Mouse (Mus musculus) heart, embryonic 10.5 days (tissue): ENCODE measurements at regions not wholly inside any gene's neighbourhood (a gene's known extent, or its start where the extent isn't known, plus 50 kb on each side); places are given as distances from the start of the nearest gene placed in this dataset.

Experiments
- DNase-seq: peaks from one replicate; pipeline ENCODE4 v3.0.0-alpha.2; 2017; ENCODE audit warnings: low spot score
- H3K27ac ChIP-seq: fragments of 300-500 bp; sonication (generic); 2 replicates; pipeline ENCODE4 v1.5.1; 2016; ENCODE audit warnings: mild to moderate bottlenecking
- H3K27me3 ChIP-seq: fragments of 300-500 bp; sonication (generic); 2 replicates; pipeline ENCODE4 v1.6.1; 2016; ENCODE audit warnings: mild to moderate bottlenecking; ENCODE audit not compliant: poor library complexity, insufficient read depth, severe bottlenecking
- H3K36me3 ChIP-seq: fragments of 300-500 bp; sonication (generic); 2 replicates; pipeline ENCODE4 v1.6.1; 2016; ENCODE audit warnings: mild to moderate bottlenecking, moderate library complexity
- H3K4me1 ChIP-seq: fragments of 300-500 bp; sonication (generic); 2 replicates; pipeline ENCODE4 v1.6.1; 2016; ENCODE audit warnings: mild to moderate bottlenecking
- H3K4me3 ChIP-seq: fragments of 300-500 bp; sonication (generic); 2 replicates; pipeline ENCODE4 v1.5.1; 2016; ENCODE audit warnings: mild to moderate bottlenecking, moderate library complexity
- H3K9me3 ChIP-seq: fragments of 300-500 bp; sonication (generic); 2 replicates; pipeline ENCODE4 v1.6.1; 2016; ENCODE audit warnings: mild to moderate bottlenecking, moderate library complexity
- WGBS: fragments of 180-500 bp; shearing (Covaris S2); methylation state at CpG from one replicate; pipeline ENCODE4 v1.1.7; 2016; 5-methylcytosine and 5-hydroxymethylcytosine counted together

DNA sequence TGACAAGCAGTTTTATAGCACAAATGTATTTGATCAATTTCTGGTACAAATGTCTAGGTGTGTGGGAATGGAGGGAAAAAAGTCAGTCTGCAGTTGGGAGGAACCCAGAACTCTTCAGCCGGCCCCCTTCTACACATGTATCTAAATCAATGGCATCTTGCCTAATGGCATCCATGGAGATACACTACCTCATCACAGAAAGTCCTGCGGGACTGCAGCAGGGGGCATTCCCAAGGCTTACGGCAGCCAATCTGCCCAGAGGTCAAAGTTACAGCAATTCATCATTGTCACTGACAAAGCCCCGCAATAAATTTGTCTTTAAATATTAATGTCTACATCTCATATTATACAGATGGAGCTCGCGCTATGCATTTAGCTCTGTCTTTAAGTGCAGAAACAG, 135.7 kb upstream of the Arhgap5 start:
- 79% methylated on average over 6 of the region's 6 CpGs for WGBS
- DNase-seq, result no peak

DNA sequence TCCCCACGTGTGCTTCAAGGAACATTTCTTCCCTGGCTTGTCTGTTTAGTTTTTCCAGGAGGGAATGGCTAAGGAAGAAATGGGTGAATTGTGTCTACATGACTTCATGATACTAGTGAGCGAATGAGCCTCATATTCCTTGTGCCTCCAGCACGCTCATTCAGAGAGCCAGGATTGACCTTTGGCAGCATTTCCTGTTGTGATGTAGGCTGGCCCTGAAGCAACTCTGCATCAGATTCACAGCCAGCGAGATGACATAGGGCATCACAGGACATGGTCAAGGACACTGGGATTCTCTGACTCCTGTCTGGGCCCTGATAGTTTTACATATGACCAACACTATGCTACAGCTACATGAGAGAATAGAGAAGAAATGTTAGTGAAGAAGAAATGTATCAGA, 135.3 kb upstream of the Arhgap5 start:
- Histone ChIP-seq H3K4me3 (no peak overlapping the region), H3K27ac (no peak overlapping the region), H3K27me3 (no peaks in the 10 kb centered on the region), H3K4me1 (no peaks in the 10 kb centered on the region), H3K36me3 (no peaks in the 10 kb centered on the region), H3K9me3 (no peaks in the 10 kb centered on the region)
- DNase-seq, result no peak
- WGBS, result 70% methylated on average over 4 of the region's 4 CpGs

More for the DNA sequence above, 135.7 kb upstream of the Arhgap5 start:
- no peaks in the 10 kb centered on the region for H3K9me3 ChIP-seq
- H3K4me1 ChIP-seq, result no peaks in the 10 kb centered on the region
- H3K27me3 ChIP-seq, result no peaks in the 10 kb centered on the region
- H3K36me3 ChIP-seq, result no peaks in the 10 kb centered on the region
- no peak overlapping the region for H3K4me3 ChIP-seq
- no peak overlapping the region for H3K27ac ChIP-seq

DNA sequence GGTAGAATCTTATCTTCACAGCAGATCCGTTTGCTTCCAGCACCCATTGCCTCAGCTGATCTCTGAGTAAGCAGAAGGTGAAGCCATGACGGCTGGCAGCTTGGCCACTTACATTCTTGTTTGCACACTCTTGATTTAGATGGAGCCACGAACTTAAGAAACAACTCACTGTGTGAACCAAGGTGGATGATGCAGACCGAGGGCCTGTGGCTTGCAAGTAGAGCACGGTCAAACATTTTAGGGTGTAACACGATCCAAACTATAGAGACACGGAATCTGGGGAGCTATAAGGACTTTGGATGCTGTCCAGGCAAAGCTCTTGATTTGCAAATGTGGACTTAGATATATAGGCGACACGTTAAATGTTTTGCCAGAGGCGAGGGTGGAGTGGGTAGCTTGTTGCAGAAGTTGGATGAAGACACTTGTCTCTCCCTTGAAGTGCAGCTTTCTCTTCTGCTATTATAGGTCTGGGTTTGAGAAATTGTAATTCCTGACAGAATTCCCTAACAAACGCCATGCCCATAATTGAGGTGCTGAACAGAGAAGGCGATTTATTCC, 133.5 kb upstream of the Arhgap5 start:
- no peak overlapping the region for H3K4me3 ChIP-seq
- no peaks in the 10 kb centered on the region for H3K36me3 ChIP-seq
- no peaks in the 10 kb centered on the region for H3K9me3 ChIP-seq
- H3K4me1 ChIP-seq, result no peaks in the 10 kb centered on the region
- 82% methylated on average over 12 of the region's 12 CpGs for WGBS
- no peaks in the 10 kb centered on the region for H3K27me3 ChIP-seq
- DNase-seq, result no peak
- H3K27ac ChIP-seq, result no peak overlapping the region

DNA sequence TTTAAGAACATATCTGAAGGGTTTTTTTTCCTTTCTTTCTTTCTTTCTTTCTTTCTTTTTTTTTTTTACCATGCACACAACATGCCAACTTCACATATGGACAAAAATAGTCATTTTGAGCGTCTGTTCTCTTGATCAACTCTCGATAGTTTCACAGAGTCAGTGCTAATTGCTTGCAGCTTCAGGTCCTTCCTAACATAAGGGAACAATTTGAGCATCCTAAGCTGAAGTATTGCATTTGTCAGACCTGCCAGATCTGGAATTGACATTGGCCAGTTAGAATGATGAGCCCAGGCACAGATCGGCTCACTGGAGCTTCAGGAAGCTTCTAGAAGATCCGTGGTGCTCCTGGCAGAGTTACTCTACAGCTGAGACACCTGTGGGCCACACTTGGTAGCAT, 128.7 kb upstream of the Arhgap5 start:
- DNase-seq, result no peak
- no peak overlapping the region for H3K4me3 ChIP-seq
- H3K27ac ChIP-seq, result no peak overlapping the region
- no peaks in the 10 kb centered on the region for H3K4me1 ChIP-seq
- 79% methylated on average over 4 of the region's 4 CpGs for WGBS
- no peaks in the 10 kb centered on the region for H3K36me3 ChIP-seq
- H3K27me3 ChIP-seq, result no peaks in the 10 kb centered on the region
- no peaks in the 10 kb centered on the region for H3K9me3 ChIP-seq

DNA sequence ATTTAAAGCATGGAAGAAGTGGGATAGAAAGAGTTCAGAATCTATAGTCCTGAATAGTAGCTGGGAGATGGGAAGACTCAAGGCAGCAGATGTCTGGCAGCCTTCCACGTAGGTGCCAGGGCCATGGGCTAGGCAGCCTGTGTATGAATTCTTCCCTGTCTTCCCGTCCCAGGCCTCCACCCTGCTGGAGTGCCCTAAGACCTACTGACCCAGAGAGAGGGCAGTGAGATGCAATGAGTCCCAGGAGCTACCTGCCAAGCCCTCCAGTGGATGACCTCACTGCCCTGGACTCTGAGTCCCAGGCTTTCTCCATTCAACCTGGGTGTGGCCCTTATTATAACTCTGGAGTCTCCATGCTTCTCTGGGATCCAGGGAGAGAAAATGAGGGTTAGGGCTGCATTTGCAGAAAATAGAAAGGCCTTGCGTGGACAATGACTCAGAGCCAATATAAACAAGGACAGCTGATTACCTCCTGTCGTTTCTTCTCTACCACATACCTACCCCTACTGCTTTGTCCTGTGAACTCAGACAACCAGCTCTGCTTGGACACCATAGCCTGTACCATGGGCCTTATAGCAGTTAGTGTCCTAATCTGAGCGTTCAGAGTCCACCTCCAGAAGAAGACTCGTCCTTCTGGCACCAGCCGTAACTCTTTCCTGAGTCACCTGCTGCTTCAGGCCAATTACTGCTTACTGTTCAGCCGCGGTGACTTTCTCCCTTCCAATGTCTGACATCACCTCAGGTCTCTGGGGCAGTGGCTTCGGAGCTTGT, 126.9 kb upstream of the Arhgap5 start:
- 78% methylated on average over 10 of the region's 10 CpGs for WGBS
- no peak for DNase-seq
- Histone ChIP-seq H3K4me3 (no peak overlapping the region), H3K36me3 (no peaks in the 10 kb centered on the region), H3K9me3 (no peaks in the 10 kb centered on the region), H3K27ac (no peak overlapping the region), H3K4me1 (peaks cover 6% of the 10 kb centered on the region), H3K27me3 (no peaks in the 10 kb centered on the region)

DNA sequence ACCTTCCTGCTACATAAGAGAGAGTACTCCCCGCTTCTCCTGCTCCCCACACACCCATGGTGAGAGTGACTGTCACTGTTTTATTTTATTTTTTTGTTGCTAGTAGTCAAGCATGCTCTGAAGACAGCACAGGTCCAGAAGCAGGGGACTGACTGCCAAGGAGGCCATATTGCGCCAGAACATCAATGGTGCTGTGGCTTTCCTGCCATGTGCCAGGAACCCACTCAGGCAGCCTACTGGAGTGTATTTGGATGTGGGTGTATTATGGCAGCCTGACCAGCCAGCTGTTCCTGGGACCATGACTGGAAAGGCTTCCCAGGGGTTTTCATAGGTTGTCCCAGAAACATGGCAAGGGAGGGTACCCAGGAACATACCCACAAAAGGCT, 126.3 kb upstream of the Arhgap5 start:
- Histone ChIP-seq H3K36me3 (no peaks in the 10 kb centered on the region), H3K27ac (no peak overlapping the region), H3K4me3 (no peak overlapping the region), H3K4me1 (peaks cover 12% of the 10 kb centered on the region), H3K27me3 (no peaks in the 10 kb centered on the region), H3K9me3 (no peaks in the 10 kb centered on the region)
- no peak for DNase-seq
- 90% methylated on average over 2 of the region's 2 CpGs for WGBS

DNA sequence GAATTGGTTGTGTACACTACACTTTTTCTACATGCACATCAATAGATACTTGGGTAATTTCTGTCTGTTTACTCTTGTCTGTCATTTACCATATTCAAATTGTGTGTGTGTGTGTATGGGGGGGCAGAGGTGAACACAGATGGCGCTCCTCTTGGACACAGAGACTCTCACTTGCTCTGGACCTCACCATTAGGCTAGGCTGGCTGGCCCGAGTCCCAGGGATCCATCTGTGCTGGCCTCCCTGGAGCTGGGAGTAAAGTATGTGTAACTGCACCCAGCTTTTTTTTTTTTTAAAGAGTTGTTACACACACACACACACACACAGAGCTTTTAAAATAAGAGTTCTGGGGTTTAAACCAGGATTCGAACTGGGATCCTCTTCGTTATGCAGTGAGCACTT, 124.5 kb upstream of the Arhgap5 start:
- H3K27ac ChIP-seq, result no peak overlapping the region
- DNase-seq, result no peak
- H3K9me3 ChIP-seq, result no peaks in the 10 kb centered on the region
- 89% methylated on average over 4 of the region's 4 CpGs for WGBS
- H3K36me3 ChIP-seq, result no peaks in the 10 kb centered on the region
- H3K4me1 ChIP-seq, result peaks cover 20% of the 10 kb centered on the region
- no peak overlapping the region for H3K4me3 ChIP-seq
- no peaks in the 10 kb centered on the region for H3K27me3 ChIP-seq

DNA sequence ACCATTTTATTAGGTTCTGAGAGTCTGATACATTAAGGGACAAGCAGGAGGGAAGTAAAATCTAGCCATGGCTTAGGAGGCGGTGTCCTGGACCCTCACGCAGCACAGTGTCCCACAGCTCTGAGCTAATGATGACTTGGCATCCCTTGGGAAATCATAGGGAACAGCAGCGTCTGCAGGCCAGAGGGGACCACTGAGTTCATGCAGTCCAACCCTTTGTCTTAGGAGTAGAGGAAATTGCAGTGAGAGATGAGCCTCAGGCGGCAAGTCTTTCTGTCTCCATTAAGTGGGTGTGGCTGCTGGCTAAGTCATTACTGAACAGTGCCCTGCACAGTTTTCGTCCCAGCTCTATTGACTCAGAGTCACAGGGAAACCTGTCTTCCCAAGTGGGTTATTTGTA, 123.8 kb upstream of the Arhgap5 start:
- Histone ChIP-seq H3K4me3 (no peak overlapping the region), H3K36me3 (no peaks in the 10 kb centered on the region), H3K4me1 (peaks cover 24% of the 10 kb centered on the region), H3K27ac (no peak overlapping the region), H3K27me3 (no peaks in the 10 kb centered on the region), H3K9me3 (no peaks in the 10 kb centered on the region)
- DNase-seq, result no peak
- 76% methylated on average over 5 of the region's 5 CpGs for WGBS

DNA sequence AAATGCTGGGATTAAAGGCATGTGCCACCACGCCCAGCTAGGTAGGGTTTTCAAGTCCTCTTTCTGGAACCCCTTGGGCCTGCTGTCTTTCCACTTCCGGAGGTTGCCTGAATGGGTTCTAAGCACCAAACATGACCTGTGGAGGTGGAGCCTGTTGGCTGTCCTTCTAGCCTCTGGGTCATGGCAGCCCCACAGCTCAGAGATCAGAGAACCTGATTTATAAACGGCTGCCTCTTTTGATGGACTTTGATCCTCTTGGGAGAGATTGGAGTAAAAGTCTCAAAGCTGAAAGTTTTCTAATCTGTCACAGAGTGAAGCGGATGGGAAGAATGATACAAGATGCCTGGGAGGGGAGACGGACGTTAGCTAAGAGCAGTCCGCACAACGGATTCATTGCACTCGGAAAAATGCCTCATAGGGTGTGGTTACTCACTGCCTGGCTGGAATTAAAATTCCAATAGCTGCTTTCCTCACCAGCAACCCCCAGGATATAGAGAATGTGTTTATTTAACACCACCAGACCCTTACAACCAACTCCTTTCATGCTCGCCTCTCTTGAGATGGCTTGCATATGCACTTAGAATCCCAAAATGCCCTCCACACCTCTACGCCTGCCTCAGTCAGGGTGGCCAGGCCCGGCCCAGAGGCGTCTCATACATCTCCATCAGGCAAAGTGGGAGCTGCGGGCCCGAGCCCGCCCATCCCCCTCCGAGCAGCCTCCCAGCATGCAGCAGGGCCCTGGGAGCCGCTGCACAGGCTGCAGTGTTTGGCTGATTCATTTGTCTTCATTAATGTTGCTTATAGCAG, 122.4 kb upstream of the Arhgap5 start:
- WGBS, result 48% methylated on average over 18 of the region's 18 CpGs
- Histone ChIP-seq H3K36me3 (no peaks in the 10 kb centered on the region), H3K27ac (peak overlapping the region; percentile 75; the same call in 1 of the 2 replicates), H3K4me3 (no peak overlapping the region), H3K27me3 (no peaks in the 10 kb centered on the region), H3K9me3 (no peaks in the 10 kb centered on the region), H3K4me1 (peaks cover 24% of the 10 kb centered on the region)
- no peak for DNase-seq

DNA sequence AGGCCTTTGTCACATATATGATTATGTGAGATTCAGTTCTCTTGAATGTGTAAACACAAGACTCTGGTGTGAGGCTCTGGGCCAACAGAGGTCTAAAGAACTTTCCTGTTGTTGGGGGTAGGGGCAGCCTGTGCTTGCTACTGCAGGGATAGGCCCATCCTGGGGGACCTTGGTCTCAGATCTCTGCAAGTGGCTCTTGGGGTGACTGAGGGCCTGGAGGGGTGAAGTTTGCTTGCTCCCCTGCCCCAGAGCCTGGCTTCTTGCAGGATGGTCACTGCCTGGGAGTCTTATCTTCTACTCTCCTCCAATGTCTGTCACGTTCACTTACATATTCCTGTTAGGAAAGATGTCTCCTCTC, 121.8 kb upstream of the Arhgap5 start:
- H3K36me3 ChIP-seq, result no peaks in the 10 kb centered on the region

DNA sequence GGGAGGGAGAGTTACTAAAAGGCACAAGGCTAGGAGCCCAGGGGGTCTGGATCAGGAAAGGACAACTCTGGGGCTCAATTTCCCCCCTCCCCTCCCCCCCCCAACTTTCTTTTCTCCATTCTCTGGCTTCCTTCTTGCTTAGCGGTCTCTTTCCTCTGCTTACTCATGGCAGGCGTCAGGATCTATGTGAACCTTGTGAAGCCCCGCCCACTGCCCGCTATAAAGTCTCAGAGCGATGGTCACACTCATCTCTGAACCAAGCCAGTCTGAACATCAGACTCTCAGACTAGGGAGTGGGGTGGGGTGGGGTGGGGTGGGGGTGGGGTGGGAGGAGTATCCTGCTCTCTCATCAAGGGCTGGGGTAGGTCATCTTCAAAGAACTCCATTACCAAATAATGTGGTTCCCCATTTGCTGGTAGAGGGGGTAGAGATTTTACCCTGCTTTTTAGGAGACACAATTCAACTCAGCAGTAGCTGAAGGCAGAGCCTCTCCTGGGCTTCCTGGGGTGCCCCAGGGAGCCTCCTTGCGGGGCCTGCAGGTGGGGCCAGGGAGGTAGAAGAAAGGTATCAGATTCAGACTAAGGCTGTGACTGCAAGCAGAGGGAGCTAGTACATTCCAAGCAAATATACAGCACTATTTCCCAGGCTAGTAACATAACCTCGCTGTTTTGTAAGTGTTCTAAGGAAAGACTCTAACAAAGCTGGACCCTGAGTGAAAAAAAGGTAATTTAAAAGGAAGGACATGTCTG, 120.8 kb upstream of the Arhgap5 start:
- Histone ChIP-seq H3K9me3 (no peaks in the 10 kb centered on the region), H3K4me1 (peaks cover 24% of the 10 kb centered on the region), H3K27me3 (no peaks in the 10 kb centered on the region), H3K27ac (peak overlapping the region; percentile 75), H3K36me3 (no peaks in the 10 kb centered on the region), H3K4me3 (peak overlapping the region; percentile 19; the same call in 1 of the 2 replicates)
- WGBS, result 11% methylated on average over 7 of the region's 7 CpGs
- DNase-seq, result no peak

More for the DNA sequence above, 121.8 kb upstream of the Arhgap5 start:
- Histone ChIP-seq H3K27ac (peak overlapping the region; percentile 75), H3K27me3 (no peaks in the 10 kb centered on the region), H3K9me3 (no peaks in the 10 kb centered on the region), H3K4me3 (no peak overlapping the region), H3K4me1 (peaks cover 24% of the 10 kb centered on the region)
- WGBS, result 39% methylated on average over 1 of the region's 1 CpGs
- DNase-seq, result no peak

DNA sequence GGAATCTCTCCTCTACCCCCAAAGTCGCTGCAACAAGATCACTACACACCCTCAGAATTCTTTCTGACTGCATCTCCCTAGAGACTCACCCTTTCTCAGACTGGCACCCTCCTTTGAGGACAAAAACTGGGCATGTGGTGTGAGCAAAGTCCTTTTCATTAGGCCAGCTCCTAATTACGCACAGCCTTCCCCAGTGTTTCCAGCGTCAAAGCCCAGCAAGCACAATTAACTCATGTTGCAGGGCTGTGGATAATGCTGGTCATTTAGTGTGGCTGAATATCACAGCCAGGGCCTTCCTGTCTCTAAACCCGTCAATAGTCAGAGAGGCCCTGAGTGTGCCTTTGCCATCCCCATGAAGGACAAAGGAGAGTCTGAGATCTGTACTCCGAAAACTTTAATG, 114.2 kb upstream of the Arhgap5 start:
- Histone ChIP-seq H3K4me3 (no peak overlapping the region), H3K27me3 (no peaks in the 10 kb centered on the region), H3K9me3 (no peaks in the 10 kb centered on the region), H3K4me1 (0 out of 2 replicates have a peak, but pooled peaks cover 10% of the 10 kb centered on the region), H3K36me3 (no peaks in the 10 kb centered on the region), H3K27ac (no peak overlapping the region)
- no peak for DNase-seq
- 74% methylated on average over 5 of the region's 5 CpGs for WGBS

DNA sequence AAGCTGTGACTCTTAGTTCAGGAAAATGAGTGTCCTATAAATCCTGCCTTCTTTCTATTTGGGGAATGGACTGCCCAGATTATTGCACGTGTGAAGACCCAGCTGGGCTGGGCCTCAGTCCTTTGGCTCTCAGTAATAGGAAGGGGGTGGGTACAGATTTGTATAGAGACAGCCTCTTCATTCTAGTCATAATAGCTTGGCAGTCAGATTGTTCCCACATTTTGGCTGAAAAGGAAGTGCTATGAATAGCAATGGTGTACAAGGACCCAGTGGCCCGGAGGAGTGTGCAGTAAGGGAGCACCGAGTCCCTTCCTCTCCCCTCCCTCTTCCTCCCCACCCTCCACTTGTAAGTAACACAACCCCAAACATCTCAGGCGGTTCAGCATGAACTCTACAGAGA, 113.5 kb upstream of the Arhgap5 start:
- Histone ChIP-seq H3K9me3 (no peaks in the 10 kb centered on the region), H3K27me3 (no peaks in the 10 kb centered on the region), H3K27ac (no peak overlapping the region), H3K36me3 (no peaks in the 10 kb centered on the region), H3K4me3 (no peak overlapping the region), H3K4me1 (peaks cover 12% of the 10 kb centered on the region)
- DNase-seq, result no peak
- WGBS, result 60% methylated on average over 4 of the region's 4 CpGs
